Mouse (Mus musculus) lung, postnatal 4 days (tissue): ENCODE data around the gene Fcgr3.
"Not testable (repeated sequence)": the region's sequence is repeated elsewhere in the genome, so short reads cannot be mapped to it uniquely, and the experiment has no call there.

Experiments used
- DNase-seq, 2 experiments: peaks; one replicate each; pipeline ENCODE4 v3.0.0; 2021

Fcgr3 gene

DNA sequence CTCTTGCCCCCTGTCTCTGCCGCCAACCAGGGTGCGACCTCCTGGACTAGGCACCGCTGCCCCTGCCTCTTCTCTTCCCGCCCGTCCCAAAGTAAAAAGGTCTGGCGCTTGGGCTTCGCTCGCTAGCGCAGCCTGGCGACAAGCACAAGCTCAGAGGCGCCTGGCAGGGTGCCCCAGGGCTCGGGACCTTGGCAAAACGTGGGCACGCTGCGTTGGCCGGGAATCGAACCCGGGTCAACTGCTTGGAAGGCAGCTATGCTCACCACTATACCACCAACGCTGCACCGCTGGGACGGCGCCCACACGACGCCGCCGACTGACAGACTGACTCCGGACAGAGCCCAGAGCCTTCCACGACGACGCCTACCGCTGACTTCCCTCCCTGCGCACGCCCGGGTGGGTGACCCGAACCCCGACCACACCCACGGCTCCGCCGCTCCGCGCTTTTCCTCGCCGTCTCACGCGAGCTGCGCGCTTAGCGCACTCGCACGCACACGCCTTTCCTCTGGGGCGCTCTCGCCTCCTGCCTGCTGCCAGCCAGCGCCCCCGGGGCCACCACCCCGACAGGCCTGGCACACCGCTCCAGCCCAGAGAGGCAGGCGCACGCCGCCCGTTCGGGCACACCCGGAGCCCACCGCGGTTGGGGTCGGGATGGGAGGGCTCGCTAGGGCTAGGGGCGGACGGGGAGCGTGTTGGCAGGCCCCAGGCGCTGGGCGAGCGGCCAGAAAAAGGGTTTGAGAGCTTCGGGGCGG lies at the start of gene Fcgr3:
Gene Fcgr3 (minus strand): TSS at position 445 of the 752 bp plus-strand sequence.
- DNase-seq: peak; percentile 88 to 91

- peak; percentile 88 to 92 for DNase-seq
Measured at GRCm38 (mm10) chr1:171113873-171114299, 49.2 kb upstream of the Fcgr3 start, which contains the start of gene Cfap126. Gene Cfap126, plus strand, starts transcription at chr1:171113918.

GRCm38 (mm10) chr1:171112986-171113385 lies 48.3 kb upstream of the Fcgr3 start:
- DNase-seq: no peak

DNA sequence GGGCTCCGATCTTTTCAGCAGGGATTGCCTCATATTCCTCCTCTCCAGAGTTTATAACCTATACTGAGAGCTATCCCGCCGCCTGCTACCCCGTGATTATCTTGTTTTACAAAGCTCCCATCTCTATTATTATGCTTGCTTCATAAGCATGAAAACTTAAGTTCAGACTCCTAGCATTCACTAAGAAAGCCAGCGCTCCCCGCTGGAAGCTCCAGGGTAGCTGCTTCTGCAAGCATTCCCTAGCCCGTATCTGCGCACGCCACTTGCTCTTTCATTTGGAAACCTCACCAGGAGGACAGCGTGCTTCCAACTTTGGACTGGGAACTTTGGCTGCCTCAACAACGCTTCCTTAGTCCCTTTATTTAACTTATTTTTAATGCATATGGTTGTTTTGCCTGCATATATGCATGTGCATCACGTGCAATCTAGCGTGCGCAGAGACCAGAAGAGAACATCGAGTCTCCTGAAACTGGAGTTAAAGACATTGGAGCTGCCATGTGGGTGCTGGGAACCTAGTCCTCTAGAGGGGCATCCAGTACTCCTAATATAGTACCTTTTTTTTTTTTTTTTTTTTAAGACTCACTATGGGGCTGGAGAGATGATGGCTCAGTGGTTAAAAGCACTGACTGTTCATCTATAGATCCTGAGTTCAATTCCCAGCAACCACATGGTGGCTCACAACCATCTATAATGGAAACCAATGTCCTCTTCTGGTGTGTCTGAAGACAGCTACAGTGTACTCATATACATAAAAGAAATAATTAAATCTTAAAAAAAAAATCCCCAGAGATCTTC lies 47.2 kb upstream of the Fcgr3 start:
- peak; percentile 61 to 65 for DNase-seq

- DNase-seq: peak; percentile 94
Measured at GRCm38 (mm10) chr1:171111020-171111780, 46.5 kb upstream of the Fcgr3 start.

DNA sequence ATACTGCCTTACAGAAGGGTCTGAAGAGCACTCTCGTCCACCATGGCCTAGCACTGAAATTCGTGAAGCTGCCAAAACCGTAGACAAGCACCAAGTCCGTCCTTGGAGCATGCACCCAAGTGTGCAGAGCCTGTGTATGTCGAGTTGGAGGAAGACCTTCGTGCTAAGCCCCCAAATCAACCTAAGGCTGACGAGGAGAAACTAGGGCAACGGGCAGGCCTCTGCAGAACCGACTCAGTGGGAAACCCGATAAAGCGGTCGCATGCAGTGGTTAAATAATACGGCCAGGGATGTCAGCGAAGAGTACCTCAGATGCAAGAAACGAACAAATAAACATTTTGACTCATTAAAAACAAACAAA lies 45.9 kb upstream of the Fcgr3 start:
- DNase-seq: no peak

- no peak for DNase-seq
Measured at GRCm38 (mm10) chr1:171109620-171110019, 44.9 kb upstream of the Fcgr3 start.

DNA sequence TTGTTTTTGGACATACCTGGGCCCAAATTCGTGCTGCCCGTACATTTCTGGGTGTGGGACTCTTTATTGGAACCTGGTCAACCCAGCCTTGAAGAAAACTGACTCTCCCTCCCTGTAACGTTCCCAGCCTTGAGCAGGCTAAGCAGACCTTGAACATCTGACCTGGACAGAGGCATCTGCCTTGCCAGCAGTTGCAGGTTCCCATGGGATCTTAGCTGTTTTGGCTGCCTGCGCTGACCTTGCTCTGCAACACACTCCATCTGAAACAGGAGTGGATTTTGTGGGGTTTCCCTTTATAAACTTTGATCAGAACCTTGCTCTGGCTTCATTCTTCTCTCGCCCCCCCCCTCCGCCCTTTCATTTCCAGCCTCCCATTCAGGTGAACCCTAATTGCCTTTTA lies 40.5 kb upstream of the Fcgr3 start:
- DNase-seq: no peak

- no peak for DNase-seq
Measured at GRCm38 (mm10) chr1:171103179-171103840, 38.6 kb upstream of the Fcgr3 start.

- DNase-seq: peak; percentile 78 to 86
Measured at GRCm38 (mm10) chr1:171102547-171103177, 37.9 kb upstream of the Fcgr3 start.

DNA sequence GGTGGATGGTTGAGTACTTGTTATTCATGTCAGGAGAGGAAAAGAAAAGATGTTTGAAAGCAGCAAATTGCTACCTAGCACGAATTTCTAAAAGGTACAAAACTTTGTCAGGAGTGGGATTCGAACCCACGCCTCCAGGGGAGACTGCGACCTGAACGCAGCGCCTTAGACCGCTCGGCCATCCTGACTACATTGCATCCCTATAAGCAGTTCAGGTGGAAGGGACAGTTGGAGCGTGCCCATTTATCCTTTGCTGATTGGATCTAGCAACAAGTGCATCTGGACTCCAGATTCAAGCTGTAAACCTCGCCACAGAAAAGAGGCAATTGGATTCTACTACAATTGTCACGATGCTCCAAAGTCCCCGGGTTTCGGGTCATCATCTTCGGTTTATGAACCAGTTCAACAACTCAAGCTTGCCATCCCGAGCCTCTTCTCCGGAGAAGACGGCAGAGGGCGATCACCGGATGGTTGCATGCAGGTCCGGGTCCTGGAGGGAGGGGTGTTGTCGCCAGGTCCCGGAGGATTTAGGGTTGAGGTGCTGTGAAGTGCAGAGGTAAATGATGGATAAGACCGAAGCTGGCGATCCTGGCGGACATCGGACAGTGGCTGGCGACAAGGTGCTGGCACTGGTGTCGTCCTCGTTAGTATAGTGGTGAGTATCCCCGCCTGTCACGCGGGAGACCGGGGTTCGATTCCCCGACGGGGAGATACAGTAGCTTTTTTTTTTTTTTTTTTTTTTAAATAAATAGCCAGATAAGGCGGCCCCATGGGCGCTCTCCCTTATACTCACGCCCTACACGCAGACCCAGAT lies 37.2 kb upstream of the Fcgr3 start:
- DNase-seq: peak; percentile 85 to 88

GRCm38 (mm10) chr1:171101033-171101432 lies 36.3 kb upstream of the Fcgr3 start:
- no peak for DNase-seq

GRCm38 (mm10) chr1:171097612-171098011 lies 32.9 kb upstream of the Fcgr3 start:
- no peak for DNase-seq

- no peak for DNase-seq
Measured at GRCm38 (mm10) chr1:171097136-171097535, 32.4 kb upstream of the Fcgr3 start.

DNA sequence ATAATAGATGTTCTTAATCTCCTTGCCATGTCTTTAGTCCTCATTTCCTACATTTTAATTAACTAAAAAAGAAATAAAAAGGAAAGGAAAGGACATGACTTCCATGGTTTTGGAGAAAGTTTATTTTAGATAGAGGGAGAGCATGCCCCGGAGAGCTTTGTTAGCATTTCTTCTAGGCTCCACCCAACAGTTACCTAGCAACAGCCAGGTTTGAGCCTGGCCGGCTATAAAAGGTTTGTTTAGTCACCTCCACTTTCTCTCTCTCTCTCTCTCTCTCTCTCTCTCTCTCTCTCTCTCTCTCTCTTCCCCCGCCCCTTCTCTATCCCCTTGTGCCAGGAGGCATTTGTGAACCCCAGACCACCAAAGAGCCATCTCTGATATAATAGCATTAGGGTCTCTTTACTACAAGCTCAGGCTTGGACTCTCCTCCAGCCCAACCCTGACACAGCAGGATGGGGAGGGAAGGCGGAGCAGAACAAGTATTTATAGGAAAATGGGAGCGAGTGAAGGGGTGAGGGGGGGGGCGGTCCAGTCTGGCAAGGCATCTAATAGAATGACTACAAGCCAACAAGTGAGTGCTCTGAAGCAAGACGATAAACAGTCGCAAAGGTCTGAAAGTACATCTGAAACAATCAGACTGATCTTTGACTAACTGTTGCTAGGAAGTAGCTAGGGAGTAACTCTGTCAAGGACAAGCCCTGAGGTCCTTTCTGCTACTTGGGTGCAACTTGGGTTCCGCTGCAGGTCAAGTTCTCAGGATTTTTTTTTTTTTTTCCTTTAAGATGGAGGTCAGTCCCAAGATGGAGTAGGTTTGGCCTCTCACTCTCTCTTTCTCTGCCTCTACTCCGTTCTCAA lies 31.6 kb upstream of the Fcgr3 start:
- DNase-seq: no peak

- DNase-seq: no peak
Measured at GRCm38 (mm10) chr1:171094424-171094823, 29.7 kb upstream of the Fcgr3 start.

DNA sequence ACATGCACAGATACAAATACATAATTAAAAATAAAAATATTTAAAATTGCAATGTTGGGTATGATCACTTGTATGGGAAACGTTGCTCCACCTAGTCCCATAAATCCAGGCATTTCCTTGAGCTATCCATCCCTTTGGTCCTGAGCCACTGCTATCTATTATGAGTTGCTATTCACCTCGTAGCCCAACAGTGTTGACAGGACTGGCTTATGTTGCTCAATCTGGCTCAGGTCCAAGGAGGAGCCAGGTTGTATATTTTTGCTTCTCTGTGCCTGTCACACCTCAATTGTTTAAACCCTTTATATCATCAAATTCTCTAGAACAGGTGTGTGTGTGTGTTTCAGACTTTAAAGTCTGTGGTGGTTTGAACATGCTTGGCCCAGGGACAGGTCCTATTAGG lies 26.0 kb upstream of the Fcgr3 start:
- no peak for DNase-seq

DNA sequence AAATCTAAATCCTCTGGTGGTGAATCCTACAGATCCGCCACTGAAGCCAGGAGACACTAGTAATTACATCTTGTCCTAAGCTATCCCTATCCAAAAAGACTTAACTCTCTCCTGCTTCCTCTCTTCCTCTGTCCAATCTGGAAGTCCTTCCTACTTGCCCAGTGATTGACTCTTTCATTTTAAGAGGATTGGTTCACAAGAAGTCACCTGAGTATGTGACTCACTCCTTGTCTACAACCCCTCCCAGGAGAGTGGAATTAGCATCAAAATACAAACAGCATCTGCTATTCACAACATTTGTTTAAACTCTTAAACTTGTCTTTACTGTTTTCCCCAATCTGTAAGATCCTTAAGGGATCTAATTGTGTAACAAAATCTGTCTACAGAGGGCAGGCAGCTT lies 25.2 kb upstream of the Fcgr3 start:
- no peak for DNase-seq

- DNase-seq: not testable (repeated sequence)
Measured at GRCm38 (mm10) chr1:171088237-171088869, 23.6 kb upstream of the Fcgr3 start.

DNA sequence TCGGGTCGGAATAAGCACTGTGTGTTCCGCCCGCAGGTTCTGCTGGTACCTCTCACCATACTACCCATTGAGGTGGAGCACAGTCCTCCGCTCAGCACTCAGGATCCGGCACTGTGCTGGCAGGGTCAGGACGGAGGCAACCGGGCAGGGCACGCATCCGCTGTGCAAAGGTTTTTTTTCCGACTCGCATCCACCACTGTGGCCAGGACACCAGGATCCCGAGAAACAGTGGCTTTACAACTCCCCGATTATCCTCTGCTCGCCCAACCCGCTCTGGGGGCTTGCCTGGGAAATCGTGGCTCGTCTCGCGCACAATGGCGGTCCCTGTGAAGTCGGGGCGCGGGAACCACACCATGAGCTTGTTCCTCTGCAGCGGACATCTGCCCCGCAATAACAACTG lies 21.0 kb upstream of the Fcgr3 start:
- DNase-seq: no peak
